Mouse (Mus musculus): ENCODE measurements around the gene Mark3.
A peak's percentile ranks its signal among the peaks of the same experiment; 100 is the strongest.
"Not testable (repeated sequence)": the region's sequence is repeated elsewhere in the genome, so short reads cannot be mapped to it uniquely, and the experiment has no call there.

Gene Mark3

DNA sequence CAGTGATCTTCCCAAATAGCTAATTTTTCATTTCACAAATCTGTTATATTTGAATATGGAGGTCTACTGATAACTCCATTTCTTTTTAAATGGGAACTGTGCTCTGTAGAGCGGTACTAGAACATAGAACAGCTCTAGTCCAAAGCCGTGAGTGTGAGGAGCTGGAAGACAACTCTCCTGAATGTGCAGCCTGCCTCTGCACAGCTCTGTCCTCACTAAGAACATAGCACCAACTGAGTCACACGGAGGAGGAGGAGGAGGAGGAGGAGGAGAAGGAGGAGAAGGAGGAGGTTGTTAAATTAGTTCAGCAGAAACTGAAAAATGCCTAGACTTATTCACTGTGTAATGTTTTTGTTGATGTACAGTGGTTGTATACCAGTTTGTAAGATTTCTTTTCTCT lies 78.6 kb downstream of the Mark3 start:
- no peak for DNase-seq (ENCODE audit: low spot score)

GRCm38 (mm10) chr12:111653434-111653833 lies 79.1 kb downstream of the Mark3 start:
- no peak for DNase-seq (ENCODE audit: low spot score)

DNA sequence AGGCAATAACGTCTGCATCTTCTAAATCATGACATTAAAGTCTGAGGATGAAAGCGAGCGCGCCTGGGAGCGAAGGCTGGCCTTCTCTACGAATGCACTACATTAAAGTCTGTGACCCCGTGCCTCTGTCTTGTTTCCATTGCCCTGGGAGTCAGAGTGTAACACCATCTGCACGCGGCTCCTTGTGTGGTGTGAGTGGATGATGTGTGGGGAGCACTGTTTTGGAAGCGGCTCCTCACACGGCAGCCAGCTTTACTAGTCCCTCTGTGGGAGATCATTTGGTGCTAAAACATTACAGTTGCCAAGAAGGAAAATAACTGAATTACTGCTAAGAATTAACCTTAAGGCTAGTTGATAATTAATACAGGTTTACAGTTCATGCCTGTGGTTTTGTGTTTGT lies 81.4 kb downstream of the Mark3 start:
- no peak for DNase-seq (ENCODE audit: low spot score)

DNA sequence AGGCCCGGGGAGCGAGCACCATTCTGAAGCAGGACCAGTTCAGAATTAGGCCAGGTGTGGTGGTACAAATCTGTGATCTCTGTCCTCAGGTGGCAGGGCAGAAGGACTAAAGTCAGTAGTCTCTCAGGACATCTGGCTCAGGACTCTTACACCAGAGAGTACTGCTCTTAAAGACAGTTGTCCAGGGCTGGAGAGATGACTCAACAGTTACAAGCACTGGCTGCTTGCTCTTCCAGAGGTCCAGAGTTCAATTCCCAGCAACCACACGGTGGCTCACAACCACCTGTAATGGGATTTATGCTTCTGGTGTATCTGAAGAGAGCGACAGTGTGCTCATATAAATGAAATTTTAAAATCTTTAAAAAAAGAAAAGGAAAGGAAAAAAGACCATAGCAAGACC lies 85.0 kb downstream of the Mark3 start:
- DNase-seq (ENCODE audit: low spot score): no peak

DNA sequence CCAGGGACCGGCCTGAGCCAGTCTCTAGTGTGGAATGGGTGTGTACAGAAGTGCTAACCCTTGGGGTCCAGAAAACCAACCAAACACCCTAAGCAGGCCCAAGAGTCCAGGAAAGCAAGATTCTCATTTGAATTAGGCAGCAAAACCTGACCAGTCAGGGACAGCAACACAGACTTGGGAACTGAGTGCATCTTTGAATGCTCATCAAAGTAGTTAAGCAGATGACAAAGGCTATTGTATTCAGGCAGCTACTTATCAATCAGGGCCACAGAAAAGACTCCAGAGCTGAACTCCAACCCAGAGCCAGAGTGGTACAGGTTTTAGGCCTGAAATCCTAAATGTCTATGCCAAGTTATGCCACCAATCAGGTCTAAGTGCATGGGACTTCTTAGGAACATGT lies 86.3 kb downstream of the Mark3 start:
- DNase-seq (ENCODE audit: low spot score): no peak

GRCm38 (mm10) chr12:111661554-111661953 lies 87.2 kb downstream of the Mark3 start:
- not testable (repeated sequence) for DNase-seq (ENCODE audit: low spot score)

GRCm38 (mm10) chr12:111663228-111664143 lies 89.2 kb downstream of the Mark3 start:
- DNase-seq (ENCODE audit: low spot score): no peak

GRCm38 (mm10) chr12:111664144-111664634 lies 89.9 kb downstream of the Mark3 start:
- no peak for DNase-seq (ENCODE audit: low spot score)

DNA sequence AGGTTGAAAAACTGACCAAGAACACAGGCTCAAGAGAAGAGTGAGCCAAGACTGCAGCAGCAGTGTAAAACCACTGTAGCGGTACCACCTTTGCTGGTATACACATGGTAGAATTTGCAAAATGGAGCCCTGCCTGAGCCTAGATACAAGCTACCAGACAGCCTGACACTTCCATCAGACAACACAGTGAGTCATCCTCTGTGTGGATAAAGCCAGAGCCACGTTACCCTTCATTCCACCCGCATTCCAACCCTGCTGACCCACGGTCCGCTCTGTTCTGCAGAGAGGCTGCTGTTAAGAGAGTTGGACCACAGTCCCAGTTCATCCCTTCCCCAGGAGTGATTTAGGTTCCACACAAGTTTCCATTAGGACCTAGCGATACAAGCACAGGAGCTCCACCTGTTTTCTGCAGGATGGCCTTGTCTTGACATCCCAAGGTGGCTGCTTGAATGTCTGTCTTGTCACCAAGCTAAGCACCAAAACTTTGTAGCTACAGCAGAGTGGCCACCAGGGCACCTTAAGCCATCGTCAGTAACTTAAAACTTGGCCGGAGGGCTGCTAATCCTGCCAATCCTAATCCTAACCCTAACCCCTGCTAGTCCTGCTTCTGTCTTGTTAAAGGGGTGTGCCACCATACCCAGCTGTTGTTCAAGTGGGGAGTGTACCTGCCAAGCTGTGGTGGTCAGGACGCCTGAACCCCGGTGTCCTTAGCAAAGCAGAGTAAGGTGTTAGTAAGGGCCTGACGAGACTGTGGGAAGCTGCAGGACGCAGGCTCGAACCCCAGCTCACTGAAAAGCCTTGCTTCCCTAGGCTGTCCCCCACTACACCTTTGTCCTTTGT lies 90.9 kb downstream of the Mark3 start:
- no peak for DNase-seq (ENCODE audit: low spot score)

- DNase-seq (ENCODE audit: low spot score): no peak
Measured at GRCm38 (mm10) chr12:111666380-111666779, 92.1 kb downstream of the Mark3 start.

GRCm38 (mm10) chr12:111667421-111667820 lies 93.1 kb downstream of the Mark3 start:
- DNase-seq (ENCODE audit: low spot score): no peak

DNA sequence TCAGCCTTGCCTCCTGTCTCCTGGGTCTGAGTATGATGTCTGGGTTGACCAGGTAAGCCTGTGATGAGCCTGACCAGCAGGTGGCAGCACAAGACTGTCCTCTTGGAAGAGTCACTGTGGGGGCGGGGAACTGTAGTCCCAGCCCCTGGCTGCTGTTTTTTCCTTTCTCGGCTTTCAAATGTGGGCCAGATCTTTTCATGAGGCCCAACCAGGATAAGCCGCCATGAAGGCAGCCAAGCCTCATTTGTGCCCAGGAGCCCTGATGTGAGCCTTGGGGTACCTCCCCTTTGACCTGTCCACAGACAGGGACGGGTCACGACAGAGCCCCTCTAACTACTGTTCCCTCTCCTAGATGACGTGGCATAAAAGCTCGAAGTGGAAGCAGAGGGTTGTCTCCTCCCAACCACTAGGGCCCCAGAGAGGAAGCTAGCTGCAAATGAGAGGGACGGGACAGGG lies 94.2 kb downstream of the Mark3 start:
- DNase-seq (ENCODE audit: low spot score): peak; percentile 83

DNA sequence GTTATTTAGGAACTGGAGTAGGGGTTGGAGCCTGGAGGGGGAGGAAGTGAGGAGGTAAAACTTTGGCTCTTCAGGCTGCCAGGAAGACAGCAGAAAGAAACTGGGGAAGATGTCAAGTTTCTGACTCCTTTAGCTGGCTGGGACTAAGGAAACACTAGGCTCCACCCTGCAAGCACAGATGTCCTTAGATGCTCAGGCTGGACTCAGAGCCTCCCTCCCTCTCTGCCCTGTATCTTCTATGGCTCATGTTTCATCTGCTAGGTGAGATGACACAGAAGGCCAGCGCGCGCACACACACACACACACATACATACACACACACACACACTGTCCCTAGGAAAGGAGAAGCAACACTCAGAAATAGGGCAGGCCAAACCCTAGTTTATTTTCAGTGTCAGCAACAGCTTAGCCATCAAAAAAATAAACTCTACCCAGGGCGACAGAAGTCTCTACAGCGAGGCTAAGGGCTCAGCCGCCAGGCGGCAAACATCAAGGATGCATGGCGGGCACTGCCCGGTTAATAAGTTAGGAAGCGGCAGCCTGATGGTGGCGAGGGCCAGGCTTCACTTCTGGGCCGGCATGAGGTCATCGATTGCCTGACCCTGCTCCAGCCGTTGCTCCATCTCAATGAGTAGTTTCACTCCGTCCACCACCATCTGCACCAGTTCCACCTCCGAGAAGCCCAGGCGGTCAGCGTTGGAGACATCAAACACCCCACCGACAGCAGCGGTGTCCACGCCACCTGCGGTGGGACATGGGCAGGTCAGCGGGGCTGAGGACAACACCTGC lies 94.9 kb downstream of the Mark3 start:
- DNase-seq (ENCODE audit: low spot score): no peak

DNA sequence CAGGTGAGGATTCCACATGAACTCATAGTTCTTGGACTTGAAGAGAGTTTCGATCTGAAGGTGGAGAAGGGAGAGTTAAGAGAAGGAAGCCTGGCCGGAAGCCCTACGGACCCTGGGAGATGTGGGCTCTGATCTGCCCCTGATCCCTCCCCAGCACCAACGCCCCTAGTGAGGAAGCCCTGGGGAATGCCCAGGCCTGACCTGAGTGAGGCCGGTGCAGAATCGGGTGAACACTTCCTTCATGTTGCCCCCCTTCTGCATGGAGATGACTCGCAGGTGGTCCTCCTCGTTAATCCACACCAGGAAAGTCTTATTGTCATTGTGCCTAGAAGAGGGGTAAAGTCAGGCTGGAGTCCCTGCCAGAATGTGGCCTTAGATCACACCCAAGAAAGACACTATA lies 95.6 kb downstream of the Mark3 start:
- DNase-seq (ENCODE audit: low spot score): no peak

DNA sequence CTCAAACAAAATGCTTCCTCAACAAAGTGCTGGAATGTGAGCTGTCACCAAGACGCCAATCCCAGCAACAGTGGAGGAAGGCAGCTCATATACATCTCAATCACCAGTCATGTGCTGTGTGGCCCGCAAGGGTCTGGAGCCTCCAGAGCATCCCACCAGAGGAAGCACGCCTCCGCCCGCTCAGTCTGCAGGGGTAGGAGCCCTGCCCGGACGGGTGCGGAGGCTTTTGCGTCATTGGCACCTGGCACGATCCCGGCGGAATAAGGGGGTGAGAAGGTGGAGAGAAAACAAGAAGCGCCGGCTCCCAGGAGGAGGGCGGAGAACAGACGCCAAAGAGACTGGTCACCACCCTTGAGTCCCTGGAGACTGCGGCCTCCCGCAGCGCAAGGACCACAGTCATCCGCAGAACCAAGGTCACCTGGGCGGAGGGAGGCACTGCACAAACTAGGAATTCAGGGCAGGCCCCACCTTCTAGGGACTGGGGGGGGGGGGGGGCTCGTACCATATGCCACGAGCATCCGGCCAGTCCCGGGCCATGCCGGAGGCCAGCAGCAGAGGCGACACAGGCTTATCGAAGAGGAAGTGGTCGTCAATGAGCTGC lies 96.1 kb downstream of the Mark3 start:
- no peak for DNase-seq (ENCODE audit: low spot score)

DNA sequence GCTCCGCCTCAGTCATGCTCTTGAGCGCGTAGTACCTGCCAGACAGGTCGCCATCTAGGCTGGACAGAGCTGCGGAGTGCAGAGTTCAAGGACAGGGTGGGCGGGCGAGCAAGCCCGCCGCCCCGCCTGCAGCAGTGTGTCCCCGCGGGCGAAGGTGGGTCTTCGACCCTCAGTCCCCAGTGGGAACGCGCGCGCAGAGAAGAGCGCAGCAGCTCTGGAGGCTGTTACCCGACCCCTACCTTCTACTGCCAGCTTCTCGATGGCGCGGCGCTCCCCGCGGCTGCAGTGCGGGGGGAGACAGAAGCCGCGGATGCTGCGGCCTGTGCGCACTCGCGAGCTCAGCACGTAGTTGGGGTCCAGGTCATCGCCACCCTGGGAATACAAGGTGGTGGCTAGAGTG lies 96.7 kb downstream of the Mark3 start:
- no peak for DNase-seq (ENCODE audit: low spot score)

- DNase-seq (ENCODE audit: low spot score): no peak
Measured at GRCm38 (mm10) chr12:111671431-111671902, 97.1 kb downstream of the Mark3 start.

- no peak for DNase-seq (ENCODE audit: low spot score)
Measured at GRCm38 (mm10) chr12:111672176-111672575, 97.9 kb downstream of the Mark3 start, which contains the start of gene Ckb. Gene Ckb (minus strand): TSS chr12:111672338.

GRCm38 (mm10) chr12:111672581-111672980 lies 98.3 kb downstream of the Mark3 start:
- DNase-seq (ENCODE audit: low spot score): no peak

GRCm38 (mm10) chr12:111674850-111675486 lies 100.6 kb downstream of the Mark3 start:
- no peak for DNase-seq (ENCODE audit: low spot score)
